Mouse (Mus musculus) thymus, postnatal 36 days (tissue): Measurements from ENCODE around the gene Nsfl1c.
"Not testable (repeated sequence)": the region's sequence is repeated elsewhere in the genome, so short reads cannot be mapped to it uniquely, and the experiment has no call there.

Experiments
- DNase-seq, 2 experiments: peaks; one replicate each; pipeline ENCODE4 v3.0.0; 2022; ENCODE audit warnings: mixed read lengths in 2 of 2

Nsfl1c gene

DNA sequence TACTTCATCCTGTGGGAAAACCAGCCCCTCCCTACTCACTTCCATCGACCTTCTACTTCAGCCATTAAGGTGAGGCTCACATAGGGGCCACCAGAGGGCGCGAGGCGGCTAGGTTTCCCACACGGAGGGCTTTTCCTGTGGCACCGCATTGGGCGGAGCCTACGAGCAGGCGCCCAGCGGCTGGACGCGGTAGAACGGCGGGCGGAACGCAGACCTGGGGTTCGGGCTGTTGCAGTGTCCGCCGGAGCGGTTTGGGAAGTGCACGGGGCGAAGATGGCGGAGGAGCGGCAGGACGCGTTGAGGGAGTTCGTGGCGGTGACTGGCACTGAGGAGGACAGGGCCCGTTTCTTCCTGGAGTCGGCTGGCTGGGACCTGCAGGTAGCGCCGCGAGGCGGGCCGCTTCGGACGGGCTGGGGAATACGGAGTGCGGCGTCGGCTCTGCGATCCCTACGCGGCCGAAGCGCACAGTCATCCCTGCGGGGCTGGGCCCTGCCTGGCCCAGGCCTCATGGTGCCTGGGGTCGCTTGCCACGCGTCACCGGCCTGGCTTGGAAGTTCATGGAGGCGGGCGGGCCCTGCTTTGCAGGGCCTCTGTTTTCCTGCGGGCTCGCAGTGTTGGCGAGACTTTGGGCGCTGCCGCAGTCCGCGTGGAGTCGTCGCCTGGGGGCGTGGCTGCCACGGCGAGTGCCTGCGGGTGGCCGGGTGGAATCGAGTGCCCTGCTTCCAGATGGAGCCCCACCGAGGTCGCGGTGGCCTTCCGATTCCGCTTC lies at the start of gene Nsfl1c:
Nsfl1c (plus strand) TSS at position 148 of the 769 bp plus-strand sequence.
- peak; percentile 91 to 94 for DNase-seq

DNA sequence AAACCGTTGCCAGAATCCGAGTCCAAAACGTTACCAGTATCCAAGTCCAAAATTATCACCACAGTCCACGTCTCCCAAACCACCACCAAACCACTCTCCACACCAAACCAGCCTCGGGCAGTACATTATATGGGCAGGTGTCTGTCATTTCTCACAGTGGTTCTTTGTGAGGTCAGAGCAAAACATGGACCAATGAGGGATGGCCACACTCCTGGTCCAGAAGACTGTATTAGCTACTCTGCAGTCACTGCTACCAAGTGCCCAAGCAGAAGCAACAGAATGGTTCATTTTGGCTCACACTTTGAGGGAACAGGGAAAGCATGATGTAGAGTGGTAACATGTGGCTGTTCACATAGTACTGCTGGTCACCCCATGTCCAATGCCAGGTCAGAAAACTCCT lies 17.9 kb upstream of the Nsfl1c start, which contains the start of gene 4921509C19Rik:
4921509C19Rik (minus strand) TSS at position 101 of the 400 bp plus-strand sequence.
- DNase-seq: not testable (repeated sequence)

DNA sequence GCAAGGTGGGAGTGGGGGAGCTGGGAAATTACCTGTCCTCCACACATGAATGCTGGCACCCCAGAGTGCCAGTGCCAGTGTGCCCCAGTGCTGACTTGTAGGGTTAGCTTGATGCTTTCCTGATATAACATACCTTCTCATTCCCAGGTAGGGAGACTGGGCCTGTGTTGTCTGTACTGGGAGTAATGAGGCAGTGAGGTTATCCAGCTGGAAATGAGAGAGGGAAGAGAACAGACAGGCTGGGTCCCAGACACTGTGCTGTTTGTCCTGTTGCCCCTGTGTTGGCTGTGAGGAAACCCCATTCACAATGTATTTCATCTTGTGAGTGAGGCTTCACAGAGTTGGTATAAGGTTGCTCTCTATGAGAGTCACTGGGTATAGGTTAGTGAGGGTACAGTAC lies 7.5 kb upstream of the Nsfl1c start:
- no peak for DNase-seq

DNA sequence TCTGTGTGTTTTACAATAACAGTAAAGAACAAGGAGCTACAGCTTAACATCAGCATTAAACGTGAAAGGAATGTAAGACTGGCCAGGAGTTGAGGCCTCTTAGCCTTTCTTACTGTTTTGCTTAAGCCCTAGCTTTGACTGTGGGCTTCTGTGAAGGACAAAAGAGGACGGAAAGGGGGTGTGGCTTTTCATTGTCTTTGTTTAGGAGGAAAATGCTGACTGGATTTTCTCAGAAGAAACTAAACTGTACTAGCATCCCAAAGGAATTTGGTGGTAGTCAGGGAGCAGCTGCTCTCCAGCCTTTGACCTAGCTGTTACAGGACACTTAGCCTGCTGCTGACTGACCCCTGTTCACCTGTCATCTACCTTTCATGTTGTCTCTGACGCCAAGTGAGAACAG lies 4.4 kb downstream of the Nsfl1c start:
- no peak for DNase-seq

DNA sequence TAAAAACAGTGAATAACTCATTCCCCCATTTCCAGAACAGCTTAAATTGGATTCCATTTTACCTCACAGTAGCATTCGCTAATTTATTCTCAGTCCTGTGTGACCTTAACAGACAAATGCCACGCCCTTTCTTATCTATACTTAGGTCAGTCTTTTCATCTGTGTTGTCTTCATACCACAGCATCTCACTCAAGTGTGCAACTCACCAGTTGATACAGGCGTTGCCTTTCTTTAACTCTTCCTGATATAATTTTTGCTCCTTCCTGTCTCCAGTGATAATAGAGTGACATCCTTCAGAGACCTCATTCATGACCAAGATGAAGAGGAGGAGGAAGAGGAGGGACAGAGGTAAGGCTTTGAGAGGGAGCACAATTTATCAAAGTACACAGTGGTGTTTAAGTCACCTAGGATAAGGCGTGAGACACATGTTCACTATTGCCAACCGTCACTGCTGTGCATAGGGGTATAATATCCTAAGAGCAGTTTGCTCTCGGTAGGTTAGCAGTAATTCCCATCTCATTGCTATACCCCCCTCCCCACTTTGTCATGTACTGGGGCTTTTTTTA lies 6.5 kb downstream of the Nsfl1c start:
- no peak for DNase-seq

DNA sequence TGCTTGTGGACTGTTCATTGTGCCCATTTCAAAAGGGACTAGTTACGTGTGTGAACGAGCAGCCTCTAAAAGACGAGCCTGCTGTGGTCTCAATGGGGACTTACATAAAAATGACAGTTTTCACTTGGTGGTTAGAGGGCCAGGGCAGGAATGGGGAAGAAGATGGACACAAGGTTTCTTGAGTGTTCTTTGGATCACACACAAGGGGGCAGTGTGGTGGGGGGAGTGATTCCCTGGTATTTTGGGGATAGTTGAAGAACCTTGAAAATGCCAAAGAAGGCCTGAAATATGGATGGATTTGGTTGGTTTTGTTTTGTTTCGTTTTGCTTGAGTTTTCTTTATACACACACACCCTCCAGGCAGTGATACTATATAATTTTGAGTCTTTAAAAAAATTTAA lies 10.2 kb downstream of the Nsfl1c start:
- no peak for DNase-seq

DNA sequence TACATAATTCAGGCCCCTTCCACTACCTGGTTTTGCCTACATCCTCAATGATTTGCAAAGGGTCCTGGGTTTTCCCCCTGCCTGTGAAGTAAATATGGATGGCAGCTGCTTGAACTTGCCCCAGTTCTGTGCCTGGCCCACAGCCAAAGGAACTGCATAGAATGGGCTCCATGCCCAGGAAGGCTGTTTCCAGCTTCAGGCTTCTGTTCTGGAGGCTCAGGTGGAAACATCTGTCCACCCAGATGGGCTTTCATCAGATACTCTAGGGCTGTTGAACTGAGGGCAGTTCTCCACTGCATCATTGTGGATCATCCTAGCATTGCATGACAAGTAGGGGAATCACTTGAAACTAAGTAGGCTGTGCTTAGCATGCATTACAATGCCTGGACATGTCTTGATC lies 18.2 kb downstream of the Nsfl1c start:
- no peak for DNase-seq

DNA sequence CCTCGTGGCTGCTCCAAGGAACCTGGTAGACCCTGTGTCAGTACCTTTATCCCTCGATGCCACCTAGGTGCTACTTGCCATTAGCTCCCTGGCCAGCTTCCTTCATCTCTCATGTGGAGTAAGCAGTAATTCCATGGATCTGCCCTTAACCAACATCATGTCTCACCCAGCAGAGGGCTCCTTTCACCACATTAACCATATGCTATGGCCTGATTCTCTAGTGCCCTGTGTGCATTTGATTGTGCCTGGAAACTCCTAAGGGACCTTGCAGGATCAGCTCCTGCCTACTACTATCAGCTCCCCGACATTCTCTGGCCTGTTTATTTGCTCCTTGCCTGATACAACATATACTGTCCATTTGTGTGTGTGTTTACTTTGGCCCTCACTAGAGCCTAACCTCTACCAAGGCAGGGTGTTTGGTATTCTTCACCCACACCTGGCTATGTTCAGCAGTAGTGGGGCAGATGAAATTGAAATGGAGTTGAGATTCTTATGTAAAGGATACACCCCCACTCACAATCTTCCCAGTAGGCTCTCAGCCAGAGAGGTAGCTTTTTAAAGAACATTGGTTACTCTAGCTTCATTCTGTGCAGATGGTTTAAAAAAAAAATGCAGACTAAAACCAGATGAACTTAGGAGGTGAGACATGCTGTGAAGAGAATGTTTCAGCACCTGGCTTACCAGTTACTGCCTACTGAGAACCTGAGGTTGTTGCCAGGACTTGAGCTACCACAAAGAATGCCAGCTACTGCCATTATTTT lies 19.7 kb downstream of the Nsfl1c start:
- DNase-seq: no peak

DNA sequence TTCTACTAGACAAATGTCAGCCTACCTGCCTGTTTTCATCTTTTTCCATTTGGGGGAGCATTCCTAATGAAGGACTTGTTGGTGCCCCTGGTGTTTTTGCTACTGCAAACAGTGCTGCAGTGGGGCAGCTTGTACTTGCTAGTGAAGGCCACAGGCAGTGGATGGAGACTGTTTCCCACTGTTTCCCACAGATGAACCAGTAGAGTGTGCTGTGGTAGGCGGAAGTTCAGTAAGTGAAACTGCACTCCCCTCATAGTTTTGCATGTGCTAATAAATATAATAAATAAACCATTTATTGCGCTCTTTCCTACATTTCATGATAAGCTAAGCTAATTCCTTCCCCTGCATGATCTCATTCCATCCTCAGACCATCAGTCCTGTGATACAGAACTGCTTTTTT lies 25.0 kb downstream of the Nsfl1c start:
- no peak for DNase-seq

DNA sequence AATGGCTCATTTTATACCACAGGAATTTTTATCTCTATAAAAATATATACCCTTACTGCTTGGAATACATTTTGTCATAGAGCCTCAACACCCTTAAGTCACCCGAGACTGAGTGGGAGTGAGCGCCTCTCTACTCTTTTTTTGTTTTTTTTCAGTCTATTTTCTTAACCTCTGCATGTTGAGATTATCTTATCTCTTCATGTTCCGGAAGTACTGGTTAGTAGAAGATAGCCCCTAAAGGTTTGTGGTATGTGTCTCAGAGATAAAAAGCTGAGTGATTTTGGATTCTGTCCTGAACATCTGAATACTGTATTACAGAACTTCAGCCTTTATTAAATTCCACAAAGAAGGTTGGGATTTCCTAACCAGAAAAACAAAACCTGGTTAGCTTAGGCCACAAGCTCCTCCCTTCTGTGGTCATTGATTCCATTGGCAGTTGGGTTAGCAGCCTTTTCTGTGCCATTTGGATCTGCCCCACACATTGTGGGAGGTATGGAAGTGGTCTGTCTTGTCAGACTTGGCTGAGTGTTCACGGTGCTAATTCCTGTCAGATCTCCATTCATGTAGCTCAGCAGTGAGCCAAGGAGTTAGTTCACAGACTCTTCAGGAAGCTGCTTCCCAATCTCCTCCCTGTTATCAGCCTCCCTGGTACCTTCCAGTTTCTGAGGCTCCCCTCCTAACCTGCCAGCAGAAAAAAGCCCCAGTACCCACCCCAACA lies 30.5 kb downstream of the Nsfl1c start:
- DNase-seq: no peak

DNA sequence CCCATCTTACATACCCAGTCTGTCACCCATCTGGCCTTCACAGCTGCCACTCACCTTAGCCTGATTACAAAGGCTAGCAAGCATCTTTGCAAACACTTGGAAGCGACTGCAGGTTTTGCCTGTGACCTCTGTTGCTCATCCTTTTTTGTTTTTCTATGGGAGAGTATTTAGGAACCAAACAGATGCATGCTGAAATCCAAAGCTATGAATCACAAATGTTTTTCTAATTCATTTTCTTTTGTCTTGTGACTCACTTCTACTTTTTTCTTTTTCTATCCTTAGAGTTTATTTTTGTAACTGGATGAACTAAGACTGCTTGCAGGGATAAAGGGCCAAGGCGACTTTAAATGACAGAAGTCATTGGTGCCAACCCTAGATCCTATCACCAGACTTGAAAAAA lies 31.5 kb downstream of the Nsfl1c start:
- no peak for DNase-seq

DNA sequence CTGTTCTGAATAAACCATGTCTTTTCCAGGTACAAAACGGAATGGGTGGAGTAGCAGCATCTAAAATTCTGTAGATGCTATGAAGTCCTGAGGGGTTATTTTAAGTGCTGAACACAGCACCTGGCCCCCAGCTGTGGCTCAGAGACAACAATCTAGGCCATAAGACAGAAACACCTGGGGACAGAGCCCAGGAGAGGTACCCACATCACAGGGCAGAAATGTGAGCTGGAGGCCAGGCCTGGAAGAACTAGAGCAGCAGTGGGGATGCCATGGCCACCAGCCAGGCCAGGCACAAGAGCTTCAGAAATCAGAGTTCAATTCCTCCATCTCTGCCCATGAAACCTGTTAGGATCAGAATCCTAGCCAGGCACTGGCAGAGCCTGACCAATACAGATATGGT lies 34.1 kb downstream of the Nsfl1c start:
- peak; percentile 68 to 84 for DNase-seq

DNA sequence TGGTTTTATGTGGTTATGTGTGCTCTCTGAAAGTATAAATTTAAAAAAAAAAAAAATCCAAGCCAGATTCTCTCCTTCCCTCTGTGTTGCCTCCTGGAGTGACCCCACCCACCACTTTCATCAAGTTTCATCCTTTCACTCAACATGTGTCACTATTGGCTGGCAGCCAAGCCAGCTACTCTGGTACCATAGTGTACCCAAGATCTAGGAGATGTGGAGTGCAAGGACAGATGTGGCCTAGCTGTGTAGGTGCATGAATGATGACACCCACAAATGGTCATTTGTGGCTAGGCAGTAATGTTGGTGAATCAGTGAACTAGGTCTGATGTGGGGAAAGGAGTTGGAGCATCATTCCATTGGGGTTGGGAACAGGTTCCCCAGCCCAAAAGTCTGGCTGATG lies 35.2 kb downstream of the Nsfl1c start:
- peak in 1 of 2 experiments; percentile 40 for DNase-seq

DNA sequence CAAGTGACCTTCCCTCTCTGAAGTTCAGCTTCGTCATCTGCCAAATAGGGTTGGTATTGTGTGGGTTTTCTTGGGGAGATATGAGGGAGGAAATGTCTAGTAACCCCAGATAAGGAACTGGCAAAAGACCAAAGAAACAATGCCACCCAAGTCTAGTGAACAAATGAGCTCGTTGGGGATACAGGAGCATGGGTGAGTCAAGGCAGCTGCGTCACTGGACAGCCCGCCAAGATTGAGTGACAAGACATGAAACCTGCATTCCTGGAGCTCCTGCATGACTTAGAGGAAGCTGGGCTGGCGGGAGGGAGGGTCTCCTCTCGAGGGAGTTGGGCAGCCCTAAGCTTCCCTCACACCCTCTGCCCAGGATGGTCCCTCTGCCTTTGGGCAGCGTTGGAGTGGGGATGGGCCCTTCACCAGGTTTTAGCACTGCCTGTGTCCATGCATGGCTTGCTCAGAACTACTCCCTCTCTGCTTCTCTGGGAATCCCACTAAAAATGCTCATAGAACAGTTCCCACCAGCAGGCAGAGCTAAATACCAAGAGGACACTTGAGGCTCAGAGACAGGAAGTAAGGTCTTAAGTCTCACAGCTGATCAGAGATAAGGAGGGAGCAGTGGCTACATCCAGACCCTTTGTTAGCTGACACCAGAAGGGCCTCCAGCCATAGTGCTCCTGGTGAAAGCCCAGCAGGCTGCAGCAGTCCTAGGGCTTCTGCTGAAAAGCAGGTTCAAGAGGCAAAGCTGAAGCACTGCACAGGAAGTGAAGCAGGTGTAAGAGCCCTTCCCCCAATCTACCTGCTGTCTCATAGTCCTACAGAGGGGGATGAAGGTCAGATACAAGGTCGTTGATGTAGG lies 36.6 kb downstream of the Nsfl1c start:
- DNase-seq: peak; percentile 52 to 68

DNA sequence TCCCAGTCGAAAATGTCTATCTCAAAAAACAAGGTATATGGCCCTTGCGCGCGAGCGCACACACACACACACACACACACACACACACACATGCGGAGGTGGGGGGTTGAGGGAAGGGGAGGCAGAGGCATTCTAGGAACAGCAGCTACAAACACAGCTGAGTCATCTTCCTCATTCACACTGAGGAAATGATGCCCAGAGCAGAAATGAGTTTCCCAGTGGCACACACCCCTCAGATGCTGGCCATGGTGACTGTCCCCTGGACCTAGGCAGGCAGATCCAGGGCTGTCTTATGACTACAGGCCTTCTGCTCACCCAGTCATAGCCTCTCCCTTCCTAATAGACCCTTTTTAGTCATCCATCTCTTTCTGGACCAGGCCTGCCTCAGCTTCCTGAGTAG lies 39.6 kb downstream of the Nsfl1c start:
- DNase-seq: peak in 1 of 2 experiments; percentile 24

DNA sequence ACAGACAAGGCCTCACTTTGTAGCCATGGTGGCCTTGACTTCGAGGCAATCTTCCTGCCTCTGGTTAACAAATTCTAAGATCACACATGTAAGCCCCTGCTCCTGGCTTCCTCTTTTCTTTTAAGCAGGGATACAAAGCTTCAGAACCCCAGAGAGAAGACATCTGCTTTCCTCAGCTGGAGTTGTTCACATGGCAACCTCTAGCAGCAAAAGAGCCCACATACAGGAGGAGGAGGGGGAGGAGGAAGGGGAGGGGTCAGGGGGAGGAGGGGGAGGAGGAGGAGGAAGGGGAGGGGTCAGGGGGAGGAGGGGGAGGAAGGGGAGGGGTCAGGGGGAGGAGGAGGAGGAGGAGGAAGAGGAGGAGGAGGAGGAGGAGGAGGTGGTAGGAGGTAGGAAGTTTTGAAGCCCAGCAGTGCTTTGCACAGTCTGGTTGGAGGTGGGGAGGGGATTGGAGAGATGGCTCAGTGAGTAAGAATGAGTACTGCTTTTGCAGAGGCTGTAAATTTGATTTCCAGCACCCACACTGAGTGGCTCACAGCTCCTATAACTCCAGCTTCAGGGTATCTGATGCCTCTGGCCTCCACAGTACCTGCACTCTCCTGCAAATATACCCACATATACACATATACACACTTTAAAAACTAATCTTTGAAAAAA lies 42.1 kb downstream of the Nsfl1c start:
- DNase-seq: peak; percentile 33 to 41

DNA sequence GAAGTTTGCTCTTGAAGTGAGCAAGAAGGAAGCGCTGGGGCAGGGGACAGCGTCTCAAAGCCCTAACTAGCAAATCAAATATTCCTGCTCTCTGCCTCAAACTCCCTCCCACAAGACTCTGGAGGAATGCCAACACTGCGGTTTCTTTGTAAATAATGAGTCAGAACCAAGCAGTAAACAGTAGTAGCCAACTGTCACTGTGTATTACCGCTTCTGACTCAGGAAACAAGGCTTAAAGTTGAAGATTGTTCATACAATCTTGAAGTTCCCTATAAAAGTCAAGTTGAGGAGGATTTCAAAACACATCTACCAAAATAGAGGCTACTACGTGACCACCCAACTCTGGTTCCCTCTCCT lies 42.6 kb downstream of the Nsfl1c start:
- peak in 1 of 2 experiments; percentile 12 for DNase-seq

DNA sequence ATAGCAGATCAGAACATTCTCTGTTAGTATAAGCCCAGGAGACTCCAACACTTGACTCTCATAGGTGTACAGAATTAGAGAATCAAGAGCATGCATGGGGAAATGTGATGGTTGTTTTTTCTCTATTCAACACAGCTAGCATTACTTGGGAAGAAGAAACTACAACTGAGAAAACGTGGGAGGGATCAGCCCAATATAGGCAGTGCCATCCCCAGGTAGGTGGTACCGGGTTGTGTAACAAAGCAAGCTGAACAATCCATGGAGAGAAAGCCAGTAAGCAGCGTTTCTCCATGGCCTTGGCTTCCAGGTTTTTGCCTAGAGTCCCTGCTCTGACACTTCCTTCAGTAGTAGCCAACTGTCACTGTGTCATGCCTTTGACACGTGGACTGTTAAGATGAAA lies 44.7 kb downstream of the Nsfl1c start:
- no peak for DNase-seq

DNA sequence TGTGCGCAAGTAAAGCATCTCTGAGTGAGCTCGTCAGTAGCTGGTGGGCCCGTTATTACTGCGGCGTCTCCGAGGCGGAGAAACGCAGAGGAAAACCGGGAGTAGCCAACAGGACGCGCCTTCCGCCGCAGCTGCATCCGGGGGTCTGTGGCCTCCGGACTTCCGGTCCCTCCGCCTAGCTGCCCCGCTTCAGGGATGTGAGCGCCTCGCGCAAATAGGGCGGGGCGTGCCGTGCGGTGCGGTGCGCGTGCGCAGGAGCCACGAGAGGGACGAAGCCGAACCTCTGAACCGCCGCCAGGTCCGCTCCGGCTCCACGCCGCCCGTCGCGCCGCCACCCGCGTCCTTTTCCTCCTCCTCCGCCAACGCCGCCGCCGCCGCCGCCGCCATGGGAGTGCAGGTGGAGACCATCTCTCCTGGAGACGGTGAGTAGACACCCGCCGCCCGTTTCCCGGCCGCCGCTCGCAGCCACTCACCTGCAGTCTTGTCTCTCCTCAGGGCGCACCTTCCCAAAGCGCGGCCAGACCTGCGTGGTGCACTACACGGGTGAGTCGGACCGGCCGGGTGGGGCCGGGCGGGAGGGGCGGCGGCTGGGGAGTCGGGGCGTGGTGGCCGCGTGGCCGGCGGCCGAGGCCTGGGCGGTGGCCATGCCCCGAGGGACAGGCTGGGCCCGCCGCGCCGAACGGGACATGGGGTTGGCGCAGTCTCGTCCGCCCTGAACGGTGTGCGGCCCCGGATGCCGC lies 48.5 kb downstream of the Nsfl1c start, which contains the start of gene Fkbp1a:
Fkbp1a (plus strand) TSS at position 161 of the 740 bp plus-strand sequence.
- DNase-seq: peak; percentile 93 to 94

DNA sequence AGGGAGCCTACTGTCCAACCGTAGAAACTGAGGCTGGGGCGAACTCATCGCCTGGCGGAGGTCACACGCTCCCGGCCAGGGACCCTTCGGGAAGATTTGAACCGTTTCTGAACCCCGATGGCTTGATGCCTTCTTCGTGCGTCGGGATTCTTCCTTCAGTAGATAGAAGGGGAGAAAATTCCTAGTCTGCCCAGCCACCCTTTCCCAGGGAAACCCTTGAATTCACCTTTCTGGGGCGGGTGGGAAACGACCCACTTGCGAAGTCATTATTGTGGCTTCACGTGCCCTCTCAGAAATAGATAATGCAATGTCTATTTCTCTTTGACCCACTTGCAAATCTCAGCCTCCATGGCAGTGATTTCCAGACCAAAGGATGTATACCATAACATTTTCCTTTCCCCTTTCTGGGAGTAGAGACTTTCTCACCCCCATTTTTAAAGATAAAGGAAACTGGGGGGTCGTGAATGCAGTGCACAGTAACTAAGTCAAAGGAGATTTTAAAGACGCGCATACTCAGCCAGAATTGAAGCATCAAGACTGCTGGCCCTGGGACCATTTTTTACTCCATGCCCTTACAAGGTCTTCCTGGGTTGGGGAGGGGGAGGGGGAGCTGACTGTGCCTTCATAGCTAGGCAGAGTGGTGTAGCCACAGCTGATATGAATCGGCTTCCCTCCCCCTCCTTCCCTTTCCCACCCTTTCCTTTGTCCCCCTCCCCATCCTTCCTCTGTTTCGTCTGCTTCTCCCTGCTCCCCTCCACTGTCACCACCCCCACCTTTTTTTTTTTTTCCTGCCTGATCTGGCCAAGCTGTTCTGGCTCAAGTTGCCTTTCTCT lies 49.3 kb downstream of the Nsfl1c start:
- peak; percentile 53 to 62 for DNase-seq
